Mouse (Mus musculus) embryonic facial prominence, embryonic 13.5 days (tissue): Measurements from ENCODE around the gene Rps6ka6. TPM values are rescaled to one million over a fixed set of nuclear protein-coding genes. Genes with fewer than 3 reads are reported as not detected.

Experiments used
- ATAC-seq: fragments of 200-750 bp; cut with Nextera tagmentation; 2 replicates; pipeline ENCODE4 v1.8.0; 2017; ENCODE audit warnings: low read depth; ENCODE audit not compliant: insufficient number of reproducible peaks, insufficient read depth, low FRiP score, low TSS enrichment
- H3K27ac ChIP-seq: fragments of 300-500 bp; sonication (generic); 2 replicates; pipeline ENCODE4 v1.5.1; 2015; ENCODE audit warnings: moderate library complexity, mild to moderate bottlenecking, inconsistent platforms
- H3K27me3 ChIP-seq: fragments of 300-500 bp; sonication (generic); 2 replicates; pipeline ENCODE4 v1.6.1; 2015; ENCODE audit warnings: mild to moderate bottlenecking, inconsistent platforms
- H3K36me3 ChIP-seq: fragments of 300-500 bp; sonication (generic); 2 replicates; pipeline ENCODE4 v1.6.1; 2015; ENCODE audit warnings: mild to moderate bottlenecking, inconsistent platforms
- H3K4me1 ChIP-seq: fragments of 300-500 bp; sonication (generic); 2 replicates; pipeline ENCODE4 v1.6.1; 2015; ENCODE audit warnings: inconsistent platforms
- H3K4me2 ChIP-seq: fragments of 300-500 bp; sonication (generic); 2 replicates; pipeline ENCODE4 v1.6.1; 2015; ENCODE audit warnings: moderate library complexity, mild to moderate bottlenecking, inconsistent platforms
- H3K4me3 ChIP-seq: fragments of 300-500 bp; sonication (generic); 2 replicates; pipeline ENCODE4 v1.5.1; 2015; ENCODE audit warnings: mild to moderate bottlenecking, inconsistent platforms
- H3K9ac ChIP-seq: fragments of 300-500 bp; sonication (generic); 2 replicates; pipeline ENCODE4 v1.6.1; 2015; ENCODE audit warnings: mild to moderate bottlenecking, inconsistent platforms
- H3K9me3 ChIP-seq: fragments of 300-500 bp; sonication (generic); 2 replicates; pipeline ENCODE4 v1.6.1; 2016; ENCODE audit warnings: inconsistent platforms
- WGBS: fragments of 180-500 bp; shearing (Covaris S2); methylation state at CpG from one replicate; pipeline ENCODE4 v1.1.7; 2015; ENCODE audit warnings: mixed read lengths; 5-methylcytosine and 5-hydroxymethylcytosine counted together
- polyA plus RNA-seq: library from polyadenylated mRNA; unstranded; fragments of >200 nt; fragmentation: Nextera tagmentation; extraction: Ambion mirVana; gene quantifications from 2 replicates; pipeline ENCODE4 v1.2.1, GENCODE M21; 2015

Rps6ka6 gene
- polyA plus RNA-seq, 1 experiment from 2014 or later = 26.0 TPM

GRCm38 (mm10) chrX:111374177-111374576, 163.6 kb downstream of the Rps6ka6 start:
- H3K9me3 ChIP-seq = no peaks in the 10 kb centered on the region
- H3K9ac ChIP-seq = no peak overlapping the region
- H3K36me3 ChIP-seq = no peaks in the 10 kb centered on the region
- H3K4me3 ChIP-seq = no peak overlapping the region
- no peak overlapping the region for H3K4me2 ChIP-seq
- H3K27ac ChIP-seq = no peak overlapping the region
- no peaks in the 10 kb centered on the region for H3K27me3 ChIP-seq
- ATAC-seq = no peak
- no peaks in the 10 kb centered on the region for H3K4me1 ChIP-seq
- WGBS = 38% methylated on average over 1 of the region's 1 CpGs

Other genes starting within 250 kb of the Rps6ka6 start
- gene Hdx, start 159.1 kb upstream of the Rps6ka6 start, polyA plus RNA-seq = 0.85 and 1.2 TPM in 2 replicates